Mouse (Mus musculus): ENCODE results near the gene Sucla2. TPM values are rescaled to one million over a fixed set of nuclear protein-coding genes. Genes with fewer than 3 reads are reported as not detected.
"Not testable (repeated sequence)": the region's sequence is repeated elsewhere in the genome, so short reads cannot be mapped to it uniquely, and the experiment has no call there.

The Sucla2 gene
- polyA plus RNA-seq, 1 experiment from 2014 or later, result 46.9 TPM

DNA sequence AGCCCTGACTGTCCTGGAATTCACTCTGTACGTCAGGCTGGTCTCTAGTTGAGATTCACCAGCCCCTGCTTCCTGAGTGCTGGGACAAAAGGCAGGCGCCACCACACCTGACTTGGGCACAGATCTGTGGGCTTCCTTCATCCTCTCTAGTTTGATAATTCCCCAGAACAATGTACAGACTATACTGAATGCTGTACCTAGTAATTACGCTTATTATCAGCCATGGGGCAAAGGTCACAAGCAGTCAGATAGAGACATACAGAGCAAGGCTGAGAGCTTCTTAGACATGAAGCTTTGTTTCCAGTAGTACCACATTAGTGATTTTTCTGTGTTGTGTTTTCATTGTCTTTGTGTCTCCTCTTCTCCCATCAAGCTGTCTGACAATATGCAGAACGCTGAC is 46.0 kb downstream of the Sucla2 start:
- Histone ChIP-seq H3K9me3 (replicated peaks; ENCODE audit: control insufficient read depth, low read length) (peaks cover 3% of the 10 kb centered on the region; the same call in 1 of the 2 replicates), H3K4me3 (ENCODE audit: low read depth, low read length) (no peak overlapping the region), H3K36me3 (ENCODE audit: control insufficient read depth, insufficient read depth) (peaks cover 8% of the 10 kb centered on the region), H3K4me2 (ENCODE audit: low read depth, low read length) (no peak overlapping the region), H3K27ac (ENCODE audit: low read length) (no peak overlapping the region), H3K4me1 (ENCODE audit: control insufficient read depth, low read depth, low read length) (no peaks in the 10 kb centered on the region), H3K27me3 (ENCODE audit: control insufficient read depth, insufficient read depth, low read depth, low read length) (no peaks in the 10 kb centered on the region), H3K9ac (ENCODE audit: low read depth, low read length) (no peak overlapping the region)
- 70% methylated on average over 4 of the region's 4 CpGs for WGBS (ENCODE audit: insufficient replicate concordance)
- ATAC-seq (ENCODE audit: low read depth), result no peak

DNA sequence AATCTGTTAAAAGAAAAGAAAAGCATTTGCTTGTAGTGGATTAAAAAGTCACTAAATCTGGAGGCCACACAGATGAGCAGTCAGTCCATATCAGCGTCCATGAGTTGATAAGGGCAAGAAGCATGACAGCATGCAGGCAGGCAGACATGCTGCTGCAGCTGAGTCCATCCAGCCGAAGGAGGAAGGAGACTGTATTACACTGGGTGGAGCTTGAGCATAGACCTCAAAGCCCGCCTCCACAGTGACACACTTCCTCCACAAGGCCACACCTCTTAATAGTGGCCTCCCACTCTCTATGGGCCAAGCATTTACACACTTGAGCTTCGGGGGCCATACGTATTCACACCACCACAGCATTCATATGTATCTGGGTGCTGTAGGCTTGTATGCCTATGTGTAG is 48.9 kb downstream of the Sucla2 start:
- Histone ChIP-seq H3K4me3 (ENCODE audit: low read depth, low read length) (no peak overlapping the region), H3K27ac (ENCODE audit: low read length) (no peak overlapping the region), H3K9ac (ENCODE audit: low read depth, low read length) (no peak overlapping the region), H3K4me2 (ENCODE audit: low read depth, low read length) (no peak overlapping the region), H3K4me1 (ENCODE audit: control insufficient read depth, low read depth, low read length) (no peaks in the 10 kb centered on the region; the same call in none of the 2 replicates), H3K27me3 (ENCODE audit: control insufficient read depth, insufficient read depth, low read depth, low read length) (no peaks in the 10 kb centered on the region), H3K9me3 (replicated peaks; ENCODE audit: control insufficient read depth, low read length) (peaks cover 3% of the 10 kb centered on the region; the same call in 1 of the 2 replicates), H3K36me3 (ENCODE audit: control insufficient read depth, insufficient read depth) (peaks cover 8% of the 10 kb centered on the region)
- ATAC-seq (ENCODE audit: low read depth), result no peak
- WGBS (ENCODE audit: insufficient replicate concordance), result 71% methylated on average over 5 of the region's 5 CpGs

DNA sequence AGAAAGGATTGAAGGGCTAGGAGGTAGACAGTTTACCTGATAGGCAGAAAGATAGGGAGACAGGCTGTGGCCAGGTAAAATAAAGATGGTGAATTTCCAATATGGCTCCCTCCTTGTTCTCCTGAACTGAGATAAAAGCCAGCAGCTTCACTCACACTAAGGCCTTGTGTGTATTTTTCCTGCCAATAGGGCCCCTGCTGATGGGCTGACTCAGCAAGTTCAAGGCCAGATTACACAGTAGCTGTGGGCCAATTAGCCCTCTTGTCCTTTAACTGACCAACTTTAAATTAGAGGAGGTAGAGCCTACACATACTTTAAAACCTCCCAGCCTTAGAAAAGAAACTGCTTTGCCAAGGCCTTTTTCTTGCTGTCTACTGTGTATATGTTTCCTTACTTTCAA is 51.2 kb downstream of the Sucla2 start:
- Histone ChIP-seq H3K36me3 (ENCODE audit: control insufficient read depth, insufficient read depth) (peaks cover 8% of the 10 kb centered on the region), H3K9me3 (replicated peaks; ENCODE audit: control insufficient read depth, low read length) (peaks cover 3% of the 10 kb centered on the region; the same call in 1 of the 2 replicates), H3K9ac (ENCODE audit: low read depth, low read length) (no peak overlapping the region), H3K27me3 (ENCODE audit: control insufficient read depth, insufficient read depth, low read depth, low read length) (no peaks in the 10 kb centered on the region), H3K4me2 (ENCODE audit: low read depth, low read length) (no peak overlapping the region), H3K4me1 (ENCODE audit: control insufficient read depth, low read depth, low read length) (no peaks in the 10 kb centered on the region; the same call in none of the 2 replicates), H3K4me3 (ENCODE audit: low read depth, low read length) (no peak overlapping the region), H3K27ac (ENCODE audit: low read length) (no peak overlapping the region)
- no peak for ATAC-seq (ENCODE audit: low read depth)

DNA sequence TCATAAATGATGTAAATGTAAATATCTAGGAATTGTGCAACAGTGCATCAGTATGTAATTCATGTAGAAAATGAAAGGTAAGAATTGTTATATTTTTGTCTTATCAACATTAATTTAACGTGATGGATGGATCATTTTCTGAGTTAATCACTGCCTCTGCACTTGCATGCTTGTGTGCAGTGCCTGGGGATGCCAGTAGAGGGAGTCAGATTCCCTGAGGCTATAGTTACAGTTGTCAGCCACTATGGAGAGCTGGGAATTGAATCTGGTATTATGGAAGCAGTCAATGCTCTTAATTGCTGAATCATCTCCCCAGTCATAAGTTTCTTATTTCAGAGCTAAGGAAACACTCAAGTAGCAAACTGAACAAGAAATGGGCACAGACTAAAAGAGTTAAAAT is 63.0 kb downstream of the Sucla2 start:
- no peak for ATAC-seq (ENCODE audit: low read depth)
- H3K27me3 ChIP-seq (ENCODE audit: control insufficient read depth, insufficient read depth, low read depth, low read length), result no peaks in the 10 kb centered on the region
- no peak overlapping the region for H3K4me2 ChIP-seq (ENCODE audit: low read depth, low read length)
- H3K9me3 ChIP-seq (replicated peaks; ENCODE audit: control insufficient read depth, low read length), result no peaks in the 10 kb centered on the region
- no peak overlapping the region for H3K27ac ChIP-seq (ENCODE audit: low read length)
- H3K4me3 ChIP-seq (ENCODE audit: low read depth, low read length), result no peak overlapping the region
- no peak overlapping the region for H3K9ac ChIP-seq (ENCODE audit: low read depth, low read length)
- WGBS (ENCODE audit: insufficient replicate concordance), result 63% methylated on average over 1 of the region's 1 CpGs
- peaks cover 9% of the 10 kb centered on the region for H3K36me3 ChIP-seq (ENCODE audit: control insufficient read depth, insufficient read depth)
- no peaks in the 10 kb centered on the region for H3K4me1 ChIP-seq (ENCODE audit: control insufficient read depth, low read depth, low read length)

DNA sequence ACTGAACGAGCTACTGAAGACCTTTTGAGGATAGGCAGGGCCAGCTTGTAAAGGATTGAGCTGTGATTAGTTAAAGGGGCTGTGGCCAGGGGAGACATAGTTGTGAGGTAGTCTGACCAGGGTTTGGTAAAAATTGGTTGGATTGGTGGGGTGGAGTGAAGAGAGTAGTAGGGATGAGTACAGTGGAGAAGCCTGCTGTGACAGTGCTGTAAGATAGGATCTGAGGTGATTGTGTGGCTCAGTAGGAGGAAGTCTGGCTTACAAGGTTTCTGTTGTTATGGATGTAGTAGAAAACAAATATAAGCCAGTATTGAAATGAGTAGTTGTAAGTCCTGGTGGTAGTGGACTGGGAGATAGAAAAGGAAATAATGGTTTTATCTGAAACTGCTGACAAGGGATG is 67.0 kb downstream of the Sucla2 start:
- H3K36me3 ChIP-seq (ENCODE audit: control insufficient read depth, insufficient read depth), result 0 out of 2 replicates have a peak, but pooled peaks cover 5% of the 10 kb centered on the region
- ATAC-seq (ENCODE audit: low read depth), result no peak

DNA sequence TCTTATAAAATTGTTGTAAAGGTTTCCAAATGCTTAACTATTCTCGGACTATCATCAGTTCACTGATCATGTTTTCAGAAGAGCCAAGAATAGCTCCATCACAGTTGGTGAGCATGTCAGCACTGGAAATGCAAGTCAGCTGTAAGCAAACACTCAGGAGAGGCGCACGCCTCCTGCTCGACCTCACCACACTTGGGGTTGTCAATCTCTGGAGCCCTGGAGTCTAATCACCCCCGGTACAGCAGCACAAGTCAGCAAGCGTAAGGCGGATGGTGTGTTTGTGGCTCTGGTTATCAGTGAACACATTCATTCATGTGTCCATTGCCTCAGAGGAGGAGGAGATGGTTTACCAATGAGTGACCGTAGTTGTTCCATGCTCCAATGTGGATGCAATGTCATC is 74.6 kb downstream of the Sucla2 start:
- WGBS (ENCODE audit: insufficient replicate concordance), result 36% methylated on average over 8 of the region's 8 CpGs
- Histone ChIP-seq H3K4me2 (ENCODE audit: low read depth, low read length) (no peak overlapping the region), H3K4me3 (ENCODE audit: low read depth, low read length) (no peak overlapping the region), H3K27ac (ENCODE audit: low read length) (no peak overlapping the region), H3K9ac (ENCODE audit: low read depth, low read length) (no peak overlapping the region), H3K27me3 (ENCODE audit: control insufficient read depth, insufficient read depth, low read depth, low read length) (no peaks in the 10 kb centered on the region), H3K9me3 (replicated peaks; ENCODE audit: control insufficient read depth, low read length) (no peaks in the 10 kb centered on the region), H3K4me1 (ENCODE audit: control insufficient read depth, low read depth, low read length) (no peaks in the 10 kb centered on the region), H3K36me3 (ENCODE audit: control insufficient read depth, insufficient read depth) (peaks cover 3% of the 10 kb centered on the region; the same call in 1 of the 2 replicates)
- peak; percentile 72 for ATAC-seq (ENCODE audit: low read depth)

More for the DNA sequence above, 67.0 kb downstream of the Sucla2 start:
- no peaks in the 10 kb centered on the region for H3K4me1 ChIP-seq (ENCODE audit: control insufficient read depth, low read depth, low read length)
- 70% methylated on average over 1 of the region's 1 CpGs for WGBS (ENCODE audit: insufficient replicate concordance)
- no peak overlapping the region for H3K4me3 ChIP-seq (ENCODE audit: low read depth, low read length)
- H3K4me2 ChIP-seq (ENCODE audit: low read depth, low read length), result no peak overlapping the region
- H3K27me3 ChIP-seq (ENCODE audit: control insufficient read depth, insufficient read depth, low read depth, low read length), result no peaks in the 10 kb centered on the region
- no peak overlapping the region for H3K9ac ChIP-seq (ENCODE audit: low read depth, low read length)
- no peak overlapping the region for H3K27ac ChIP-seq (ENCODE audit: low read length)
- no peaks in the 10 kb centered on the region for H3K9me3 ChIP-seq (replicated peaks; ENCODE audit: control insufficient read depth, low read length)

DNA sequence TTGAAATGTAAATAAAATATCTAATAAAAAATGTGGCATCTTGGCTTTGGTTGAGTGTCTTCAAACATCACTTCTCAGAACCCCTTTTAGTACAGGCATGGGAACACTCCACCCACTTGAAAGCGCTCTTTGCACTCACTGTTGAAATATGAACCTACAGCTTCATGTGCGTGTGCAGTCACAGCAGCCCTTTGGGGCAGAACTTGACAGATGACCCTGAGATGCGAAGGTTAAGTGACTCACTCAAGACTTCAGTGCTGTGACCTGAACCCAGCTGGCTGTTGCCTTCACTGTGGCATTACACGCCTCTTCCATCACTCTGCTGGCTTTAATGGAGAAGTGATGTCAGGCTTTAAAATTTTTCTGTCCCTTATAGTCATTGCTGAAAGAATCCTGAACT is 82.6 kb downstream of the Sucla2 start:
- WGBS (ENCODE audit: insufficient replicate concordance), result 68% methylated on average over 4 of the region's 4 CpGs
- Histone ChIP-seq H3K27me3 (ENCODE audit: control insufficient read depth, insufficient read depth, low read depth, low read length) (no peaks in the 10 kb centered on the region), H3K27ac (ENCODE audit: low read length) (no peak overlapping the region), H3K4me1 (ENCODE audit: control insufficient read depth, low read depth, low read length) (no peaks in the 10 kb centered on the region), H3K36me3 (ENCODE audit: control insufficient read depth, insufficient read depth) (no peaks in the 10 kb centered on the region), H3K4me2 (ENCODE audit: low read depth, low read length) (no peak overlapping the region), H3K9ac (ENCODE audit: low read depth, low read length) (no peak overlapping the region), H3K9me3 (replicated peaks; ENCODE audit: control insufficient read depth, low read length) (no peaks in the 10 kb centered on the region), H3K4me3 (ENCODE audit: low read depth, low read length) (no peak overlapping the region)
- ATAC-seq (ENCODE audit: low read depth), result no peak

DNA sequence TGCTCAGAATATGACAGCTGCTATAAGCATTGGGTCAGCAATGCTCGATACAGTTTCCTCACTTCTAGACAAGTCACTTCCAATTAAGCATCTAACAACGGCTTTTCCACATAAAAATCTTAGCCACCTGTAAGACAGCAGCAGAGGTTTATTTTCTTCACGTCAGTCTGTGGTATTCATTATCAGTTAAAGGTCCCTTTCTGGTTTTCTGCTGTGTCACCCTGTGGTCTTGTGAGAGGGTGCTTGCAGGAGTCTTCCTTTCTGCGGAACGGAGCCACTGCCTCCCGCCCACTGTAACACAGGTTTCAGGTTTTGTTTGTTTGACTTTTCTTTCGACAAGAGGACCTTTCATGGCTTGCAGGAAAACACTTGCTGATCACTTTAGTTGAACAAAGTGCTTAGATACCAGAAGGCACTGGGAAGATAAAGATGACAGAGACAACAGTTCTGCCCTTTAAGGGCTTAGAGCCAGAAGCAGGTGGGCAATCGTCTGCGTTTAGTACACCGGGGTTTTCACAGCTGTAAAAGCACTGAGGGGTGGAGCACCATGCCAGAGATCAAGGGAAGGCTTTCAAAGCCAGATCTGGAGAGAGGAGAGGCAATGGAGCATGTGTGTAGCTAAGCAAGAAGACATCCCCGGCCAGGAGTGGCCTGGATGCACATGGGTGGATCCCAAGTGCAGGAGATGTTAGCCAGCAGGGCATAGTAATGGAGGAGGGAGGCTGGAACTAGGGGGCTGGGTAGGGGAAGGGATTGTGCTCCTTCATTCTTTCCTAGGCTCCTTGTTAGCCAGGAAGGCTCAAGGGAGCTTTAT is 83.8 kb downstream of the Sucla2 start:
- Histone ChIP-seq H3K27ac (ENCODE audit: low read length) (no peak overlapping the region), H3K9me3 (replicated peaks; ENCODE audit: control insufficient read depth, low read length) (no peaks in the 10 kb centered on the region), H3K9ac (ENCODE audit: low read depth, low read length) (no peak overlapping the region), H3K4me1 (ENCODE audit: control insufficient read depth, low read depth, low read length) (no peaks in the 10 kb centered on the region), H3K4me3 (ENCODE audit: low read depth, low read length) (no peak overlapping the region), H3K4me2 (ENCODE audit: low read depth, low read length) (no peak overlapping the region), H3K27me3 (ENCODE audit: control insufficient read depth, insufficient read depth, low read depth, low read length) (no peaks in the 10 kb centered on the region), H3K36me3 (ENCODE audit: control insufficient read depth, insufficient read depth) (no peaks in the 10 kb centered on the region)
- WGBS (ENCODE audit: insufficient replicate concordance), result 17% methylated on average over 11 of the region's 11 CpGs
- no peak for ATAC-seq (ENCODE audit: low read depth)

DNA sequence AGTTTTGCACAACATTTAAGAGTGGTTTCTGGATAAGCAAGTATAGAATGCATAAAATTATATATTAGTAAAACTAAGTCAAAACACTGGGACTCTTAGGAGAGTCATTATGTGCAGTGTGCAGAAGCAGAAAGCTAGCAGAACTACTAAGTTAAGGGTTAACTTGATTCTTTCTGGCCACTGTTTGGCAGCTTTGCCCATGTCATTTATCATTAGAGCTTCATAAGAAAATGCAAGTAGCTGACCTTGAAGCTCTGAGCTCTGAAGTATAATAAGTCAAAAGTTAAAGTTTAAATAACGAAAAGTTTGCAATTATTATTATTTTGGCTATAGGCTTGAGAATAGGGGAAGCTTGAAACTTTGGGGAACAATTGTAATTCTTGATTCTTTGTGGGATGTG is 89.8 kb downstream of the Sucla2 start:
- not testable (repeated sequence) for H3K27me3 ChIP-seq (ENCODE audit: control insufficient read depth, insufficient read depth, low read depth, low read length); H3K9me3 ChIP-seq (replicated peaks; ENCODE audit: control insufficient read depth, low read length); ATAC-seq (ENCODE audit: low read depth); H3K9ac ChIP-seq (ENCODE audit: low read depth, low read length); H3K4me2 ChIP-seq (ENCODE audit: low read depth, low read length); H3K36me3 ChIP-seq (ENCODE audit: control insufficient read depth, insufficient read depth); H3K27ac ChIP-seq (ENCODE audit: low read length); H3K4me3 ChIP-seq (ENCODE audit: low read depth, low read length); H3K4me1 ChIP-seq (ENCODE audit: control insufficient read depth, low read depth, low read length)
- 26% methylated on average over 1 of the region's 1 CpGs for WGBS (ENCODE audit: insufficient replicate concordance)

Data from liver, embryonic 16.5 days (tissue).